Mouse (Mus musculus) lung, postnatal 14 days (tissue): Measurements from ENCODE around the gene Pcnx3.

Experiments used
- DNase-seq: peaks from one replicate; pipeline ENCODE4 v3.0.0; 2021

The Pcnx3 gene

DNA sequence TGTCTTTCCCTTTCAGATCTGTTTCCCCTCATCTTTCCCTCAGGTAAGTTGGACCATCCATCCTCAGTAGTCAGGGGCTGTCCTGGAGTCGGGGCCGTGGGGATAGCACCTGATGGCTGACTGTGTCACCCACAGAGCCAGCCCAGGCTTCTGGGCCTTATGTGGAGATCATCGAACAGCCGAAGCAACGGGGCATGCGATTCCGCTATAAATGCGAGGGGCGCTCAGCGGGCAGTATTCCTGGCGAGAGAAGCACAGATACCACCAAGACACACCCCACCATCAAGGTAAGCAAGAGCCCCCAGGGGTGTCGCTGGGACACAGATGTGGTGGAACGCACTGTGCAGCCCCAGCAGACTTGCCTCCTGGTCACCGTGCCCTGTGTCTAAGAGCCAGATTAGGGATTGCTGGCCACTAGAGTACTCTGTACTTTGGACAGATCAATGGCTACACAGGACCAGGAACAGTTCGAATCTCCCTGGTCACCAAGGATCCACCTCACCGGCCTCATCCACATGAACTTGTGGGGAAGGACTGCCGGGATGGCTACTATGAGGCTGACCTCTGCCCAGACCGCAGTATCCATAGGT lies 50.2 kb downstream of the Pcnx3 start:
- no peak for DNase-seq

GRCm38 (mm10) chr19:5637069-5638047 lies 51.4 kb downstream of the Pcnx3 start, which contains the start of gene Rela:
Rela (plus strand) TSS chr19:5637483.
- peak; percentile 92 for DNase-seq

GRCm38 (mm10) chr19:5636571-5637041 lies 52.1 kb downstream of the Pcnx3 start:
- DNase-seq: peak; percentile 22

- no peak for DNase-seq
Observed at GRCm38 (mm10) chr19:5636036-5636570, 52.6 kb downstream of the Pcnx3 start.

DNA sequence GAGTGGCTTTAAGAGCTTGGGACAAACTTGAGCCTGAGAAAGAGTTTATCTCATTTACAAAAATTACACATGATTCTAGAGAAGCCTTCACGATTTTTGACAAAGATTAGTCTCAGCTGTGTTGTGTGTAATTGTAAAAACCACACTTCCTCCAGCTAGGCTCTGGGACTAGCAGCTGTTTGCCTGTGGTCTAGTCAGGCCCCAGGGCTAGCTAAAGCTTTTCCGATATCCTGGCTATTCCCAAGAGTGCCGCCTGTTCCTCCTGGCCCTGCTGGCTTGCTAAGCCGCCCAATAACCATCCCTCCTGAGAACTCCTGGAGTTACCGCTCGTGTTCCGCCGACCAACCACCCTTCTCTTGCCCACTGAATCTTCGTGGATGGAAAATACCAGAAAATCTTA lies 56.6 kb downstream of the Pcnx3 start:
- no peak for DNase-seq

- DNase-seq: no peak
Observed at GRCm38 (mm10) chr19:5629907-5630306, 58.8 kb downstream of the Pcnx3 start.

DNA sequence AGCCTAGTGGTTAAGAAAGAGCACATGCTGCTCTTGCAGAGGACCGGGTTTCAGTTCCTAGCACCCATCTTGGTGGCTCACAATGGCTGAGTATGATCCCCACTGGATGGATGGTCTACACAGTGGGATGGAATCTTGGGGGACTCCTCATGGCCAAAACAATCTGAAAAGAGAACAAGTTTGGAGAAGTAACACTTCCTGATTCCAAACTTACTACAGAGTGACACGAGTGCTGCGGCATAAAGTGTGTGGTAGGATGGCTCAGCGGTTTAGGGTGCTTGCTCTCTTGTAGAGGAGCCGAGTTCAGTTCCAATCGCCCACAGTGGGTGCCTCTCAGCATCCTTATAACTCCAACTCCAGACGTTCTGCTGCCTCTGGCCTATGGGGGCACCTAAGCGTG lies 63.4 kb downstream of the Pcnx3 start:
- no peak for DNase-seq

GRCm38 (mm10) chr19:5621884-5622283 lies 66.8 kb downstream of the Pcnx3 start:
- DNase-seq: no peak

GRCm38 (mm10) chr19:5620007-5620406 lies 68.7 kb downstream of the Pcnx3 start:
- no peak for DNase-seq

DNA sequence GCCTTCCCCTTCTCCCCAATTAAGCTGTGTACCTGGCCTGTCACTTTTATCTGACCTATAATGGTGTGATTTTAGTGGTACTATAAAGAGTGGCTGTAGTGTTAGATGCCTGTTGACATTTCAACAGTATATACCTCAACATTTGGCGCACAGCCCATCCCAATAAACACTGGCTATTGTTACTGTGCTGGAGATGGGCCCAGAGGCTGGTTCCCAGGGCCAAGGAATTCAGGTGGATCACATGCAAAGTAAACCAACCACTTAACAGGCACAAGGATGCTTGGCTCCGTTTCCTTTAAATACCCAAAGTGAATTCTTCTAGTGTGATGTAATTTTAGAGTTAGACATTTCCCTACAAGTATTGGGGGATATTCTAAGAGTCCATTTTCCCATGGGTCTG lies 73.8 kb downstream of the Pcnx3 start:
- peak; percentile 79 for DNase-seq
